Mouse (Mus musculus) adrenal gland, adult 18-20 months (tissue): ENCODE measurements around the gene Fbxl18. TPM values are rescaled to one million over a fixed set of nuclear protein-coding genes. Genes with fewer than 3 reads are reported as not detected.

ENCODE experiments used
- DNase-seq, 2 experiments: peaks; one replicate each; pipeline ENCODE4 v3.0.0; 2021 to 2022; ENCODE audit warnings: low spot score in 2 of 2
- total RNA-seq, 2 experiments: library from RNA; stranded (reverse); gene quantifications; 1 replicate in 1 of 2; 2 replicates in 1 of 2; pipeline ENCODE4 v1.2.3; 2021

Gene Fbxl18
- total RNA-seq, 2 experiments from 2014 or later = 8.0 to 9.5 TPM

GRCm38 (mm10) chr5:142833646-142834438, 61.4 kb downstream of the Fbxl18 start:
- no peak for DNase-seq

DNA sequence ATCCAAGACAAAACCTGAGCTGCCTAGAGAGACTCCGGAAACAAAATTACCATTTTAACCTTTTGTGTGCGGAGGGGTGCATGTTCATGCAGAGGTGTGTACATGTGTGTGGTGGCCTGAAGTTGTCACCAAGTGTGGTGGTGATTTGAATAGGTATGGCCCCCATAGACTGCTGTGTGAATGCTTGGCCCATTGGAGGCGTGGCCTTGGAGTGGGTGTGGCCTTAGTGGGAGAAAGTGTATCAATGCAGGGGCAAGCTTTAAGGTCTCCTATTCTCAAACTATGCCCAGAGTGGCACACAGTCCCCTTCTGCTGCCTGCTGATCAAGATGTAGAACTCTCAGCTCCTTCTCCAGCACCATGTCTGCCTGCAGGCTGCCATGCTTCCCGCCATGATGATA, 69.1 kb downstream of the Fbxl18 start:
- no peak for DNase-seq

DNA sequence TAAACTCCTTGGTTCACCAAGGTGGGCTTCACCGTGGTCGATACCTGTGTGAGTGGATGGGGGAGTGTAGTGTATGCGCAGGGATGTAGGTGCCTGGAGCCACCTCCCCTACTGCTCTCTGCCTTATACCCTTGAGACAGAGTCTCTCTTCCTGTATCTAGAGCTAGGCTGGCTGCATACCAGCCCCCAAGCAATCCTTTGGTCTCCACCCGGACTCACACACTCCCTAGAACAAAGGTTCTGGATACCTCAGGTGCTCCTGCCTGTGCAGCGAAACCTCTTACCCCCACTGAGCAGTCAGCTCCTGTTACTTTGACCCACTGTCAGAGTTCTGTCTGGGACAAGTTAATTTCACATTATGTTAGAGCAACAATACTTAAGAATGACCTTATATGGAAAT, 69.6 kb downstream of the Fbxl18 start:
- DNase-seq = no peak

DNA sequence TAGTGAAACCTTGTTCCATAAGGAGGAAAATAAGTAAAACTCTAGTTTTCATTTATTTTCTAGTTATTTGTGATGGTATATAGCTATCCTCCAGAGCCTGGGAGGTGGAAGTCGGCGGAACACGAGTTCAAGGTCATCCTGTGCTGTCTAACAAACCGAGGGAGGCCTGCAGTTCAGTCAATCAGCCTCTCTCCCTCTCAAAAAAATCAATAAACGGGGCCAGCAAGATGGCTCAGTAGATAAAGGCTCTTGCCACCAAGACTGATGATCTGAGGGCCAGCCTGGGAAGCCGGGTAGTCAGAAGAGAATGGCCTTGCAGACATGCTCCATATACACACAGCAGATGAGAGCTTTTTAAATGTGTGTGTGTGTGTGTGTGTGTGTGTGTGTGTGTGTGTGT, 71.1 kb downstream of the Fbxl18 start:
- no peak for DNase-seq

GRCm38 (mm10) chr5:142823096-142824062, 71.8 kb downstream of the Fbxl18 start:
- DNase-seq = peak; percentile 77 to 84

- DNase-seq = peak; percentile 51 to 57
These were observed 72.7 kb downstream of the Fbxl18 start for GRCm38 (mm10) chr5:142822286-142823095.

GRCm38 (mm10) chr5:142821974-142822285, 73.3 kb downstream of the Fbxl18 start:
- peak in 1 of 2 experiments; percentile 39 for DNase-seq

DNA sequence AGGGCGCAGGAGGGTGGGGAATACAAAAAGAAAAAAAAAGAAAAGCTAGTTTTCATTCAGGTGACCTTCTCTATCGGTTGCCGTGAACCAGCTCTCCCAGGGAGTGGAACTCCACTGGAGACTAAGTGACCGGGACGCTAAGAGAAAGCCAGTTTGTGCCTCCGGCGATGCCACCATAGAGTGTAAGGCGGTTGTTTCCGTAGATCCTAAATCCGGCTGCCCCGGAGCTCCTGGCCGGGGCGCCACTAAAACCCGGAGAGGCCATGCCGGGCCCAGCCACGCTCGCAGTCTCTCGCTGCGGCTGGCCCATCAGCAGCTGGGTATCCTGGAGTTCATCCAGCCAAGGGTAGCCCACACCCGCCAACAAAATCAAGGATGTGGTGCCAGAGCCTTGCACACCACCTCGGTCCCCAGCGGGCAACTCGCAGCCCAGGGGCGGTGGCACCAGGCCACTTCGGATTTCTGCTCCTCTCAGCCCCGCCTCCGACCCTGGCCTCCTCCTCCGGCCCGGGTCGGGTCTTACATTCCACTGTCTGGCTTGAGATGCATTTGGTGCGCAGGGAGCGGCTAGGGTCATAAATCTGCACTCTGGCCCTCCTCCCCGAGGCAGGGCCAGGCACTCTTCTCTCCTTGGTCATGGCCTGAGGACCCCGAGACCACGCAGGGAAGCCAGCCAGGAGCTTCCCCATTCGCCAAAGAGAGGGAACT, 73.8 kb downstream of the Fbxl18 start:
- peak; percentile 90 to 95 for DNase-seq

GRCm38 (mm10) chr5:142820276-142821265, 74.7 kb downstream of the Fbxl18 start:
- peak; percentile 66 to 68 for DNase-seq

DNA sequence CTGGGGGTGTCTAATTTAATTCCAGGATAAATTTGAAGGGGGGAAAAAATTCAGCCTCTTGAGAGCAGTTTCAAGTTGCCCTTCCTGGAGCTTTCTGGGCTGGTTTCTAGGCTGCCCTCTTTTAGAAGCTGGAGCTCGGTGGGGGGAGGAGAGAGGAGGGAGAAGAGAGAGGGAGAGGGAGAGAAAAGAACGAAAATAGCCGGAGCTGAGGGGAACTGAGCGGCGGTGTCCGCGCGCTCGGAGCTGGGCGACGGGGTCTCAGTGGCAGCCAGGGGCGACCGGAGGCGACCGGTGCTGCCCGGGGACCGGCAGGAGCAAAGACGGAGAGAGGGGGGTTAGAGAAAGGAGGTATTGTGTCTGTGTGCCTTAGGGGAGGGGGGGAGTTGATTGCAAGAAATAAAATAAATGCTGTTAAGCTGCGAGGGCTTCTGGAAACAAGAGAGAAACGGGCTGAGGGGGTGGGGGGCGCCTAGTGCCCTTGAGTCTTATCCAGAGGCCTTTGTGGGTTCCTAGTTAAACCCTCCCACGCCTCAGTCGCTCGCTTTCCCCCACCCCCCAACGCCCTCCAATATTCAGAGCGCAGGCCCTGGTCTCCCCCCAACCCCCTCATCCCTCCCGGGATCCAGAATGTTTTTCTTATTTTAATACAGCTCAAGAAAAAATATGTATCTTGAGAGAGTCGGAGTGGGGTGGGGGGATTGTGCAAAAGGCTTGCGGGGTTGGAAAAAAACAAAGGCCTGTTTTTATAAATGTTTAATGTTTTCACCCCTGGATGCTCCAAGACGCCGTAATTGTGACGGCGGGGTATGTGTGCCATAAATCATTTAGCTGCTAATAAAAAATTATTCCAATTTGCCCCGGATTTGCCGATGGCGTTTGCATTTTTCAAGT, 75.6 kb downstream of the Fbxl18 start:
- DNase-seq = peak; percentile 58 to 64

GRCm38 (mm10) chr5:142818435-142819360, 76.5 kb downstream of the Fbxl18 start:
- peak; percentile 65 to 67 for DNase-seq

- DNase-seq = peak; percentile 99 to 100
These were observed 77.4 kb downstream of the Fbxl18 start, which contains the start of gene Tnrc18 for GRCm38 (mm10) chr5:142817524-142818434. Gene Tnrc18, minus strand, starts transcription at chr5:142817662.
